Mouse (Mus musculus) cerebellum, adult 11-12 months (tissue): ENCODE measurements around the gene Ehd4.

Experiments
- DNase-seq: peaks from one replicate; pipeline ENCODE4 v3.0.0; 2022

Gene Ehd4

GRCm38 (mm10) chr2:120065243-120065642 is 89.2 kb downstream of the Ehd4 start:
- no peak for DNase-seq

GRCm38 (mm10) chr2:120064639-120065038 is 89.8 kb downstream of the Ehd4 start:
- no peak for DNase-seq

- no peak for DNase-seq
These were observed 92.2 kb downstream of the Ehd4 start for GRCm38 (mm10) chr2:120062248-120062647.

GRCm38 (mm10) chr2:120060651-120061050 is 93.8 kb downstream of the Ehd4 start:
- no peak for DNase-seq

- DNase-seq, result no peak
These were observed 94.2 kb downstream of the Ehd4 start for GRCm38 (mm10) chr2:120060190-120060589.

GRCm38 (mm10) chr2:120059466-120059865 is 94.9 kb downstream of the Ehd4 start:
- no peak for DNase-seq

- no peak for DNase-seq
These were observed 95.6 kb downstream of the Ehd4 start for GRCm38 (mm10) chr2:120058818-120059217.

GRCm38 (mm10) chr2:120055923-120056322 is 98.5 kb downstream of the Ehd4 start:
- no peak for DNase-seq

- DNase-seq, result no peak
These were observed 99.4 kb downstream of the Ehd4 start for GRCm38 (mm10) chr2:120054771-120055552.

- no peak for DNase-seq
These were observed 103.0 kb downstream of the Ehd4 start for GRCm38 (mm10) chr2:120051405-120051804.

GRCm38 (mm10) chr2:120049632-120050274 is 104.7 kb downstream of the Ehd4 start:
- DNase-seq, result no peak

- no peak for DNase-seq
These were observed 106.2 kb downstream of the Ehd4 start for GRCm38 (mm10) chr2:120048173-120048572.

- no peak for DNase-seq
These were observed 107.7 kb downstream of the Ehd4 start for GRCm38 (mm10) chr2:120046486-120047310.

- no peak for DNase-seq
These were observed 109.7 kb downstream of the Ehd4 start for GRCm38 (mm10) chr2:120044676-120045075.

- no peak for DNase-seq
These were observed 110.3 kb downstream of the Ehd4 start for GRCm38 (mm10) chr2:120044101-120044603.

GRCm38 (mm10) chr2:120040991-120041390 is 113.4 kb downstream of the Ehd4 start:
- DNase-seq, result no peak
